Mouse (Mus musculus): ENCODE results near the gene Dolpp1. TPM values are rescaled to one million over a fixed set of nuclear protein-coding genes. Genes with fewer than 3 reads are reported as not detected.

Gene Dolpp1
- polyA plus RNA-seq, 1 experiment from 2014 or later: 53.0 TPM

DNA sequence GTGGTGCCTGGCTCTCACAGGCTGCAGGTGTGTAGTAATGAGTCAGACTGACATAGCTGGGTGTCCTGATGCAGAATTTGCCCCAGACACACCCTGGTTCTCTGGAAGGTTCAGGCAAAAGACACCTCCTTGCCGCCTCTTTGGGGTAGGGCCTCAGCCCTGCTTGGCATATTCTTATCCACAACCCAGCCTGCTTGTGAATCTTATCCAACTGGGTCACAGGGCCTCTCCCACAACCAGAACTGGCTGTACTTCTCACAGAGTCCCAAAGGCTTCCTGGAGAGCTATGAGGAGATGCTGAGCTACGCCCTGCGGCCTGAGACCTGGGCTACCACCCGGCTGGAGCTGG lies 10.7 kb upstream of the Dolpp1 start:
- no peak overlapping the region for H3K4me2 ChIP-seq
- no peaks in the 10 kb centered on the region for H3K9me3 ChIP-seq (replicated peaks)
- H3K9ac ChIP-seq: no peak overlapping the region
- H3K27ac ChIP-seq: no peak overlapping the region
- no peak overlapping the region for H3K4me3 ChIP-seq
- 93% methylated on average over 4 of the region's 4 CpGs for WGBS
- peaks cover 90% of the 10 kb centered on the region for H3K36me3 ChIP-seq (ENCODE audit: poor library complexity, severe bottlenecking)
- H3K4me1 ChIP-seq: no peaks in the 10 kb centered on the region
- no peaks in the 10 kb centered on the region for H3K27me3 ChIP-seq
- no peak for ATAC-seq

DNA sequence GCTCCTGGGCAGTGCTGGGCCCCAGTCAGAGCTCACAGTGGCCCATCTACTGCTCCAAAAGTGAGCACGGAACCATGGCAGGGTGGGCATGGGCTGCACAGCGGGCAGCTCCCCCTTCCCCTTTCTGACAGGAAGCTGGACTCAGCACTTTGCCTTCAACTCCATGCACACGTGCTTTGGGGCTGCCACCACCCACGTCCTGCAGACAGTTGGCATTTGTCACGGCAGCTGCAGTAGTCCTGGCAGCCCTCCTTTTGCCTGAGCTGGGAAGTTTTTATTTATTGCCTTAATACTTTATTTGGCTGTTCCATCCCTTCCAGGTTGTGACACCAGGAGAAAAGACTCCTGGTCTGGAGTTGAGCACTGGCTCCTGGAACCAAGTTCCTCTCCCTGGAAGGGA lies 7.2 kb upstream of the Dolpp1 start:
- Histone ChIP-seq H3K36me3 (ENCODE audit: poor library complexity, severe bottlenecking) (peaks cover 55% of the 10 kb centered on the region), H3K9ac (peak overlapping the region; percentile 9; the same call in 1 of the 2 replicates), H3K4me3 (no peak overlapping the region), H3K9me3 (replicated peaks) (no peaks in the 10 kb centered on the region), H3K27ac (no peak overlapping the region), H3K4me1 (no peaks in the 10 kb centered on the region), H3K27me3 (no peaks in the 10 kb centered on the region), H3K4me2 (no peak overlapping the region)
- ATAC-seq: no peak
- 87% methylated on average over 5 of the region's 5 CpGs for WGBS

DNA sequence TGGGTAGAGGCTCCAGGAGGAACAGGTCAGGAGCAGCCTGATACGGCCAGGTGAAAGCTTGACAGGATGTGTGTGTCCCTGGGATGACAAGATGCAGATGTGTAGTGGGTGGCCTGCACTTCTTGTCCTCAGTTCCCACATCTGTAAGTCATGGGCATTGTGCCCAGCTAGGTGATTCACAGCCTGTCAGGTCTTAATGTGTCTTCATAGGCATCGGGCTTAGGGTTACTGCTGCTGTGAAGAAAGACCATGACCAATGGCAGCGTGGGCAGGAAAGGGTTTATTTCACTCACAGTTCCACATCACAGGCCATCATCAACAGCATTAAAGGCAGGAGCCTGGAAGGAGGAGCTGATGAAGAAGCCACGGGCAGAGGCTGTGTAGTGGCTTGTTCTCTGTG lies 6.5 kb upstream of the Dolpp1 start:
- Histone ChIP-seq H3K27me3 (no peaks in the 10 kb centered on the region), H3K4me1 (no peaks in the 10 kb centered on the region), H3K4me3 (no peak overlapping the region), H3K27ac (no peak overlapping the region), H3K9me3 (replicated peaks) (no peaks in the 10 kb centered on the region), H3K9ac (no peak overlapping the region), H3K36me3 (ENCODE audit: poor library complexity, severe bottlenecking) (peaks cover 48% of the 10 kb centered on the region), H3K4me2 (no peak overlapping the region)
- ATAC-seq: no peak
- 90% methylated on average over 4 of the region's 4 CpGs for WGBS

DNA sequence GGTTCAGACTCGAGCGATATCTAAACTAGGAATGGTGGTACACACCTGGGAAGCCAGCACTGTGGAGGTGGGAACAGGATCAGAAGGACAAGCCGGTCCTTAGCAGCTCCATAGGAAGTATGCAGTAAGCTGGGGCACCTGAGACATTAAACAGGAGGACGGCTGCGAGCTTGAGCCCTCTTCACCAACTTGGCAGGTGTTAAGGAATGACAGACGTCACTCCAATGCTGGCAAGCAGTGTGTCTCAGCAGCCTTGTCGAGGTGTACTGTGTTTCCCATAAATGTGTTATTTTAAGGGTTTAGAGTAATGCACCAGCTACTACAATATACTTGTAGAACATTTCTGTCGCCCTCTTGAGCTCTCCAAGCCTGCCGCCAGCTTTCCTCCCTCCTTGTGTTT lies 5.1 kb upstream of the Dolpp1 start:
- H3K9me3 ChIP-seq (replicated peaks): no peaks in the 10 kb centered on the region
- peaks cover 34% of the 10 kb centered on the region for H3K36me3 ChIP-seq (ENCODE audit: poor library complexity, severe bottlenecking)
- H3K4me3 ChIP-seq: no peak overlapping the region
- H3K4me1 ChIP-seq: 0 out of 2 replicates have a peak, but pooled peaks cover 5% of the 10 kb centered on the region
- 85% methylated on average over 9 of the region's 9 CpGs for WGBS
- no peak for ATAC-seq
- no peak overlapping the region for H3K27ac ChIP-seq
- no peak overlapping the region for H3K9ac ChIP-seq
- no peaks in the 10 kb centered on the region for H3K27me3 ChIP-seq
- no peak overlapping the region for H3K4me2 ChIP-seq

DNA sequence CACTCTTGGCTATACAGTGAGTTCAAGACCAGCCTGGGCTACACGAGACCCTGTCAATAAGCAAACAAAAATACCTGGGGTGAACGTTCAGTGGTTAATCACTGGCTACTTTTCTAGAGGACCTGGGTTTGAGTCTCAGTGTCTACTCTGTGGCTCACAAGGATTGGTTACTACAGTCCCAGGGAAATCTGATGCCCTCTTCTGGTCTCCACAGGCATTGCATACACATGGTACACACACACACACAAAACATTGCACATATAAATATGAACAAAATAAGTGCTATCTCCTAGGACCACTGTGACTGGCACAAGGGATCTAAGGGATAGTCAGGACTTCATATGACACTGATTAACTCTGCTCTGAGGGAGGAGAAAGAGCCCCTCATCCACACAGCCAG lies 3.1 kb upstream of the Dolpp1 start:
- H3K9me3 ChIP-seq (replicated peaks): no peaks in the 10 kb centered on the region
- ATAC-seq: no peak
- H3K4me2 ChIP-seq: no peak overlapping the region
- WGBS: 95% methylated on average over 2 of the region's 2 CpGs
- H3K27ac ChIP-seq: no peak overlapping the region
- no peaks in the 10 kb centered on the region for H3K27me3 ChIP-seq
- peaks cover 18% of the 10 kb centered on the region for H3K4me1 ChIP-seq
- H3K4me3 ChIP-seq: no peak overlapping the region
- peaks cover 19% of the 10 kb centered on the region for H3K36me3 ChIP-seq (ENCODE audit: poor library complexity, severe bottlenecking)
- no peak overlapping the region for H3K9ac ChIP-seq

DNA sequence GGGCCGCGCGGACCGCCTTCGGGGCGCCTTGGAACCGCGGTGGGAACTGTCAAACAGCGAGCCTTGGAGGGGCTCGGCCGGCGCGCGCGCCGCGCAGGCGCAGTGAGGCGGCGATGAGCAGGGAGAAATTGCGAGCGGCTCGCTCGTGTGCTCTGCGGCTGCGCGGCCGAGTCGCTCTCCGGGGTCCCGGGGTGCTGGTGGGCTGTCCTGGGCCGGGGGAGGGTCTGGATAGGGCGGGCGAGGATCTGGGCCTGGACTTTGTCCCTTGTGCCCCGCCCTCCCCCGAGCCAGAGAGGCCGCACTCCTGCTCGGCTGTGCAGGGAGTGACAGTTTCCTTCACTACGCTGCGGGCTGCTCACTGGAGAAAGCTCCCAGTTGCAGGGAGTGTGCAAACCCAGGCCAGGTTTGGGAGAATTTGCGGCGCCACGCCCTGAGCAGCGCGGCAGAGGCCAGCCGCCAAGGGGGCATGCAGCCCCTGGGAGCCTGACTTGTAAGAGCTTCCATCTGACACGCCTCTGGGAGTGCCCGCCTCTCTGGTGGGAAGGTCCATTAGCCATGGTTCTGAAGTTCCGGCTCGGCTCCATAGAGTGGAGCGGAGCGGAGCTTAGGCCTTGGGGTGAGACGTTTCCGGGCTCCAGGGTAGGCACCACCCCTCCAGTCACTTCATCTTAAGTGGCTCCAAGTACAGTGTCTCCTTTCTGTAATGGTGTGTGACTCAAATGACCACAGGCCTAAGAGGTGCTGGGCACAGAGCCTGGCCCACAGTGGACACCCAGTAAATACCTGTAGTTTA lies 719 bp downstream of the Dolpp1 start:
- H3K4me1 ChIP-seq: peaks cover 22% of the 10 kb centered on the region
- no peaks in the 10 kb centered on the region for H3K27me3 ChIP-seq
- H3K36me3 ChIP-seq (ENCODE audit: poor library complexity, severe bottlenecking): peaks cover 33% of the 10 kb centered on the region
- WGBS: under 1% methylated on average over 53 of the region's 54 CpGs
- H3K4me3 ChIP-seq: peak overlapping the region; percentile 71
- peak overlapping the region; percentile 98 for H3K4me2 ChIP-seq
- H3K27ac ChIP-seq: peak overlapping the region; percentile 91
- H3K9ac ChIP-seq: peak overlapping the region; percentile 85
- H3K9me3 ChIP-seq (replicated peaks): no peaks in the 10 kb centered on the region
- ATAC-seq: peak; percentile 77

DNA sequence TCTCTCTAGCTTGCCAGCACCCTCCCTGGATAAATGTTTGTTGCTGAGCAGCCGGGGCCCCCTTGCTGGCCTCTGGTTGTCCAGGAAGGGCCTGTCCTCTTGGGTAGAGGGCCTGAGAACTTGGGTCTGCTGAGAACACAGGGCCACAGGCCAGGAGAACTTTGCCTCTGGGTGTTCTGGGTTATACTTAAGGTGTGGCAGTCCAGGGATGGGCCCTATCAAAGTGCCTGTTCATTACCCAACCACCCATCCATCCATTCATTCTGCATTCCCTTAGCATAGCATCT lies 1.3 kb downstream of the Dolpp1 start:
- peak overlapping the region; percentile 91 for H3K27ac ChIP-seq
- no peak for ATAC-seq
- 71% methylated on average over 1 of the region's 1 CpGs for WGBS

DNA sequence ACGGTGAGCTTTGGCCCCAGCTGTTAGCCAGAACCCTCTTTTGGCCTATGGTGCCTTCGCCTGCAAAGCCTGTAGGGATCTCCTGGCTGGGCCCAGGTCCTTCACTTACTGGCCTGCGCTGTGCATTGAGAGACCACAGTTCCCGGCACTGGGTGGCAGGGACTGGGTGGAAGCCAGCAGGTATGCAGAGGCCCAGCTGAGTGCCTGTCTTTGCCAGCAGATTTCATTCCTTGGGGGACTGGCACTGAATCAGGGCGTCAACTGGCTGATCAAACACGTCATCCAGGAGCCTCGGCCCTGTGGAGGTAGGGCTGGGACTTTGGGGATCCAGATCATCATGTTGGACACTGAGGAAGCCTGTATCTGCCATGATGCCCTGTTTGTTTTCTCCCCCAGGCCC lies 3.7 kb downstream of the Dolpp1 start:
- Histone ChIP-seq H3K27ac (no peak overlapping the region), H3K4me1 (peaks cover 49% of the 10 kb centered on the region), H3K9me3 (replicated peaks) (no peaks in the 10 kb centered on the region), H3K4me2 (no peak overlapping the region), H3K9ac (no peak overlapping the region), H3K36me3 (ENCODE audit: poor library complexity, severe bottlenecking) (peaks cover 51% of the 10 kb centered on the region), H3K4me3 (no peak overlapping the region), H3K27me3 (no peaks in the 10 kb centered on the region)
- WGBS: 93% methylated on average over 7 of the region's 7 CpGs
- no peak for ATAC-seq

More for the DNA sequence above, 1.3 kb downstream of the Dolpp1 start:
- H3K36me3 ChIP-seq (ENCODE audit: poor library complexity, severe bottlenecking): peaks cover 39% of the 10 kb centered on the region
- no peaks in the 10 kb centered on the region for H3K27me3 ChIP-seq
- peak overlapping the region; percentile 85 for H3K9ac ChIP-seq
- H3K4me2 ChIP-seq: peak overlapping the region; percentile 98
- peaks cover 25% of the 10 kb centered on the region for H3K4me1 ChIP-seq
- peak overlapping the region; percentile 71 for H3K4me3 ChIP-seq
- no peaks in the 10 kb centered on the region for H3K9me3 ChIP-seq (replicated peaks)

DNA sequence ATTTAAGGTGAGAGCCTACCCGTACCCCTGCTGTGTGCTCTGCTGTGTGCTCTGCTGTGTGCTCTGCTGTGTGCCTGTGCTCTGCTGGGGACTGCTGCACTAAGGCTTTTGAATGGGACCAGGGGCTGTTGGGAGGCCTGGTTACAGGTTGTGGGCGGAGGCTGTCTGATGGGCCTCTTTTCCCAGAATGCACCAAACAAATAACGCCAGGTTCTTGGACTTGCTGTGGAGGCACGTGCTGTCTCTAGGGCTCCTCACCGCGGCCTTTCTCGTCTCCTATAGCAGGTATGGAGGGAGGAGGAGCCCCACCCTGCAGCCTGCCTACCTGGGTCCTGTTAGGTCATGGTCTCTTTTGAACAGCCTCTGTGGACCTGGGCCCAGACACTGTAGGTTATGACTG lies 4.2 kb downstream of the Dolpp1 start:
- H3K9ac ChIP-seq: no peak overlapping the region
- no peak overlapping the region for H3K27ac ChIP-seq
- H3K27me3 ChIP-seq: no peaks in the 10 kb centered on the region
- H3K4me1 ChIP-seq: peaks cover 50% of the 10 kb centered on the region
- 90% methylated on average over 7 of the region's 7 CpGs for WGBS
- ATAC-seq: no peak
- no peaks in the 10 kb centered on the region for H3K9me3 ChIP-seq (replicated peaks)
- no peak overlapping the region for H3K4me2 ChIP-seq
- H3K4me3 ChIP-seq: no peak overlapping the region
- peaks cover 51% of the 10 kb centered on the region for H3K36me3 ChIP-seq (ENCODE audit: poor library complexity, severe bottlenecking)

DNA sequence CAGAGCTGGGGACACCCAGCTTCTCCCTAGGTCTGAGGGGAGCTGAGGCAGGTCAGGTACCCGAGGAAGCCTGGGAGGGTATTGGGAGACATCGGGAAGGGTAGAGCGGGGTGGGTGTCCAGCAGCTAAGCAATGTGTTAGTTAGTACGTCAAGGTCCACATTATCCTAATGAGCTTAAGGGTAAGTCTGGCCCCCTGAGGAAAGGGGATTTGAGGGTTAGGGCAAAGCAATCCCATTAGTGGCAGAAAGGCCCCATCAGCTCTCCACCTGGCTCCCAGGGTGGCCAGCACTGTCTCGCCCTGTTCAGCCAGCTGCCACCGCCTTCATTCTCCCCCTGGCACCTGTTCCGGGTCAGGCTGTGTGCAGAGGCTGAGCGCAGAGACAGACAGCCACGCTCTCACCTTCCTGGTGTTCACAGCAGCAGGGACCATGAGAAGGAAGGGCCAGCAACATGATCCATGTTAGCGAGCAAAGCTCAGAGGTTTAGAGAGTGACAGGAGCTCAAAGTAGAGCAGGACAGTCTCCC lies 6.0 kb downstream of the Dolpp1 start:
- no peak for ATAC-seq
- no peaks in the 10 kb centered on the region for H3K27me3 ChIP-seq
- 59% methylated on average over 10 of the region's 10 CpGs for WGBS
- peaks cover 42% of the 10 kb centered on the region for H3K4me1 ChIP-seq
- no peak overlapping the region for H3K4me2 ChIP-seq
- H3K9me3 ChIP-seq (replicated peaks): no peaks in the 10 kb centered on the region
- H3K27ac ChIP-seq: 0 out of 2 replicates have a peak overlapping the region, but pooled peaks have one; percentile 88
- peaks cover 69% of the 10 kb centered on the region for H3K36me3 ChIP-seq (ENCODE audit: poor library complexity, severe bottlenecking)
- H3K4me3 ChIP-seq: no peak overlapping the region
- no peak overlapping the region for H3K9ac ChIP-seq

DNA sequence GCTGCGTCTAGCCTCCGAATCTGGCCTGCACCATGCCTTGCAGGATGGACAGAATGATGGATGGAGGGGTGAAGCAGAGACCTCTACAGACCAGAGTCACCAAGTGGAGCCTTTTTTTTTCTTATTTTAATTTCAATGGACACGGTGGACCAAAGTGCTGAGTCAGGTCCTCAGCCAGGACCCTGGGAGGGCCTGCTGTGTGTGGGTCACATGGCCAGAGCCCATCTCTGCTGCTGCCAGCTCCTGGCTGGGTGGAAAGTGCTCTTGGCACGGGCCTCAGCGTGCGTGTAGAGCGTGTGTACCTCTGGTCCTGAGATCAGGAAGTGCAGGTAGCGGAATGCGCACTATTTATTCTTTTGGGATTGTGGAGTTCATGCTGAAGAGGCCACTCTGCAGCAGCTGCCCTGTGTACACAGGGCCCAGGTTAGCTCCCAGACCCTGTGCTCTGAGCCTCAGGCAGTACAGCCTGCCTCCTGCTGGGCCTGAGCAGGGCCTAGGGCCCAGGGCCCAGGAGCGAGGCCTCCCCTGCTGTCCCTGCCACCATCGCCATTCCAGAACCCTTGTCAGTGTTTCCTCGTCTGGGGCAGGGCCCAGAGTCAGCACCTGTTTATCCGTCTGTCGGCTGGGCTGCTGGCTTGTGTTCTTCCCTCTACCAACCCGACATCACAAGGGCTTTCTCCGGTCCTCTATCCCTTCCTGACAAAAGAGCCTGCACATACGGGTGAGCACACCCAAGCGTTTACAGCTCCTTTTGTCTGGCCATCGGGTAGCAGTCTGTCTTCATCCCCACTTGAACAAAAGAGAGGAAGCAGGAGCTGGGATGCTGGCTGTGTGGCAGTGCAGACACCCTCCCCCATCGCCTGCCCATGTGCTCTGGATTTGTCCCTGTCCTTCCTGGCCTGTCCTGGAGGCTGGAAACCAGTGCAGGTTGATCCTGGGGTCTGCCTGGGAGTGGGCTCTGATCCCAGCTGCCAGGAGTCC lies 7.4 kb downstream of the Dolpp1 start:
- Histone ChIP-seq H3K4me1 (peaks cover 28% of the 10 kb centered on the region), H3K27ac (peak overlapping the region; percentile 88), H3K36me3 (ENCODE audit: poor library complexity, severe bottlenecking) (peaks cover 76% of the 10 kb centered on the region), H3K9ac (peak overlapping the region; percentile 58), H3K4me3 (no peak overlapping the region), H3K4me2 (0 out of 2 replicates have a peak overlapping the region, but pooled peaks have one; percentile 4), H3K27me3 (no peaks in the 10 kb centered on the region), H3K9me3 (replicated peaks) (no peaks in the 10 kb centered on the region)
- WGBS: 19% methylated on average over 20 of the region's 20 CpGs
- peak; percentile 73 for ATAC-seq

DNA sequence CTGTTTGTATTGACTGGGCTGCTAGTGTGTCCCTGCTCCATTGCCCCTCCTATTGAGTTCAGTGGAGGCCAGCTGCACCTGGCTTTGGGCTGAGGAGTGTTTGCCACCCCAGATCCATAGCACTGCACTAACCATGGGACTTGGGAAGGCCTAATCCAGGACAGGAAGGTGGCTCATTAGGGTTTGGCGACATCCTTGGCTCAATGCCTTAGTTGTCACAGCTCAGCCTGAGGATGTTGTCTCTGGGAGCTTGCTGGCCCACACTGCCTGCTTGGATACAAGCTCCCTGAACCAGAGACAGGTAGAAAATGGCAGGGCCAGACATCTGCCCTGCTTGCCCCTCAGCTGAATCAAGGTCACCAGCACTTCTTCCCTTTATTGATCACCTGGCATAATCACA lies 9.5 kb downstream of the Dolpp1 start:
- H3K4me3 ChIP-seq: no peak overlapping the region
- H3K27ac ChIP-seq: no peak overlapping the region
- H3K27me3 ChIP-seq: no peaks in the 10 kb centered on the region
- peaks cover 81% of the 10 kb centered on the region for H3K36me3 ChIP-seq (ENCODE audit: poor library complexity, severe bottlenecking)
- no peaks in the 10 kb centered on the region for H3K9me3 ChIP-seq (replicated peaks)
- WGBS: 77% methylated on average over 1 of the region's 1 CpGs
- ATAC-seq: no peak
- peaks cover 28% of the 10 kb centered on the region for H3K4me1 ChIP-seq
- H3K9ac ChIP-seq: no peak overlapping the region
- H3K4me2 ChIP-seq: no peak overlapping the region
